Mouse (Mus musculus): ENCODE measurements around the gene Opalin. TPM values are rescaled to one million over a fixed set of nuclear protein-coding genes. Genes with fewer than 3 reads are reported as not detected.

Gene Opalin
- polyA plus RNA-seq, 1 experiment from 2014 or later: not detected

- H3K27me3 ChIP-seq (replicated peaks): no peaks in the 10 kb centered on the region
- no peaks in the 10 kb centered on the region for H3K9me3 ChIP-seq
- no peak for ATAC-seq (ENCODE audit: insufficient read depth, low FRiP score, low read depth)
- no peaks in the 10 kb centered on the region for H3K4me1 ChIP-seq
- H3K9ac ChIP-seq: no peak overlapping the region
- no peak overlapping the region for H3K4me2 ChIP-seq
- no peak overlapping the region for H3K27ac ChIP-seq
- no peak overlapping the region for H3K4me3 ChIP-seq (replicated peaks)
- no peaks in the 10 kb centered on the region for H3K36me3 ChIP-seq
- WGBS: 57% methylated on average over 4 of the region's 4 CpGs
Observed at GRCm38 (mm10) chr19:41054702-41055101, 22.2 kb downstream of the Opalin start.

GRCm38 (mm10) chr19:41053530-41053929, 23.4 kb downstream of the Opalin start:
- no peak for ATAC-seq (ENCODE audit: insufficient read depth, low FRiP score, low read depth)
- Histone ChIP-seq H3K27ac (no peak overlapping the region), H3K4me3 (replicated peaks) (no peak overlapping the region), H3K9me3 (no peaks in the 10 kb centered on the region), H3K9ac (no peak overlapping the region), H3K36me3 (no peaks in the 10 kb centered on the region), H3K4me2 (no peak overlapping the region), H3K4me1 (no peaks in the 10 kb centered on the region), H3K27me3 (replicated peaks) (no peaks in the 10 kb centered on the region)
- WGBS: 32% methylated on average over 10 of the region's 10 CpGs

GRCm38 (mm10) chr19:41052247-41052646, 24.7 kb downstream of the Opalin start:
- Histone ChIP-seq H3K27me3 (replicated peaks) (no peaks in the 10 kb centered on the region), H3K36me3 (no peaks in the 10 kb centered on the region), H3K4me3 (replicated peaks) (no peak overlapping the region), H3K27ac (no peak overlapping the region), H3K4me1 (no peaks in the 10 kb centered on the region), H3K9ac (no peak overlapping the region), H3K9me3 (no peaks in the 10 kb centered on the region), H3K4me2 (no peak overlapping the region)
- ATAC-seq (ENCODE audit: insufficient read depth, low FRiP score, low read depth): peak; percentile 73
- WGBS: 45% methylated on average over 5 of the region's 5 CpGs

GRCm38 (mm10) chr19:41051714-41052113, 25.2 kb downstream of the Opalin start:
- H3K9ac ChIP-seq: no peak overlapping the region
- H3K27ac ChIP-seq: no peak overlapping the region
- H3K4me2 ChIP-seq: no peak overlapping the region
- no peaks in the 10 kb centered on the region for H3K27me3 ChIP-seq (replicated peaks)
- no peaks in the 10 kb centered on the region for H3K9me3 ChIP-seq
- ATAC-seq (ENCODE audit: insufficient read depth, low FRiP score, low read depth): no peak
- H3K4me3 ChIP-seq (replicated peaks): no peak overlapping the region
- WGBS: 50% methylated on average over 1 of the region's 1 CpGs
- H3K36me3 ChIP-seq: no peaks in the 10 kb centered on the region
- H3K4me1 ChIP-seq: no peaks in the 10 kb centered on the region

GRCm38 (mm10) chr19:41048187-41048559, 28.7 kb downstream of the Opalin start:
- Histone ChIP-seq H3K4me2 (no peak overlapping the region), H3K4me3 (replicated peaks) (no peak overlapping the region), H3K4me1 (no peaks in the 10 kb centered on the region), H3K36me3 (no peaks in the 10 kb centered on the region), H3K9me3 (no peaks in the 10 kb centered on the region), H3K27me3 (replicated peaks) (no peaks in the 10 kb centered on the region), H3K27ac (no peak overlapping the region), H3K9ac (no peak overlapping the region)
- ATAC-seq (ENCODE audit: insufficient read depth, low FRiP score, low read depth): no peak
- WGBS: 63% methylated on average over 3 of the region's 3 CpGs

- no peaks in the 10 kb centered on the region for H3K4me1 ChIP-seq
- 85% methylated on average over 9 of the region's 9 CpGs for WGBS
- no peak overlapping the region for H3K27ac ChIP-seq
- H3K9me3 ChIP-seq: no peaks in the 10 kb centered on the region
- no peak overlapping the region for H3K9ac ChIP-seq
- H3K4me3 ChIP-seq (replicated peaks): no peak overlapping the region
- no peaks in the 10 kb centered on the region for H3K36me3 ChIP-seq
- H3K4me2 ChIP-seq: no peak overlapping the region
- no peaks in the 10 kb centered on the region for H3K27me3 ChIP-seq (replicated peaks)
- ATAC-seq (ENCODE audit: insufficient read depth, low FRiP score, low read depth): no peak
Observed at GRCm38 (mm10) chr19:41047437-41048186, 29.3 kb downstream of the Opalin start.

GRCm38 (mm10) chr19:41045091-41045770, 31.7 kb downstream of the Opalin start:
- H3K4me2 ChIP-seq: no peak overlapping the region
- 34% methylated on average over 10 of the region's 10 CpGs for whole genome bisulfite sequencing
- no peaks in the 10 kb centered on the region for H3K9me3 ChIP-seq
- H3K4me3 ChIP-seq (replicated peaks): no peak overlapping the region
- no peak overlapping the region for H3K9ac ChIP-seq
- no peaks in the 10 kb centered on the region for H3K36me3 ChIP-seq
- no peaks in the 10 kb centered on the region for H3K27me3 ChIP-seq (replicated peaks)
- ATAC-seq (ENCODE audit: insufficient read depth, low FRiP score, low read depth): no peak
- no peak overlapping the region for H3K27ac ChIP-seq
- H3K4me1 ChIP-seq: no peaks in the 10 kb centered on the region

GRCm38 (mm10) chr19:41039110-41039509, 37.8 kb downstream of the Opalin start:
- no peaks in the 10 kb centered on the region for H3K9me3 ChIP-seq
- WGBS: 64% methylated on average over 7 of the region's 7 CpGs
- no peak for ATAC-seq (ENCODE audit: insufficient read depth, low FRiP score, low read depth)

GRCm38 (mm10) chr19:41035809-41036551, 40.9 kb downstream of the Opalin start:
- no peak overlapping the region for H3K4me2 ChIP-seq
- H3K27me3 ChIP-seq (replicated peaks): no peaks in the 10 kb centered on the region
- no peak for ATAC-seq (ENCODE audit: insufficient read depth, low FRiP score, low read depth)
- 66% methylated on average over 4 of the region's 4 CpGs for WGBS
- no peak overlapping the region for H3K27ac ChIP-seq
- H3K4me1 ChIP-seq: no peaks in the 10 kb centered on the region
- no peak overlapping the region for H3K9ac ChIP-seq
- H3K36me3 ChIP-seq: no peaks in the 10 kb centered on the region
- no peaks in the 10 kb centered on the region for H3K9me3 ChIP-seq
- H3K4me3 ChIP-seq (replicated peaks): no peak overlapping the region

More at GRCm38 (mm10) chr19:41039110-41039509, 37.8 kb downstream of the Opalin start:
- H3K27me3 ChIP-seq (replicated peaks): no peaks in the 10 kb centered on the region
- H3K4me2 ChIP-seq: no peak overlapping the region
- H3K4me1 ChIP-seq: no peaks in the 10 kb centered on the region
- no peak overlapping the region for H3K27ac ChIP-seq
- H3K4me3 ChIP-seq (replicated peaks): no peak overlapping the region
- no peak overlapping the region for H3K9ac ChIP-seq
- H3K36me3 ChIP-seq: no peaks in the 10 kb centered on the region

- no peak overlapping the region for H3K27ac ChIP-seq
- H3K36me3 ChIP-seq: no peaks in the 10 kb centered on the region
- no peaks in the 10 kb centered on the region for H3K9me3 ChIP-seq
- no peaks in the 10 kb centered on the region for H3K4me1 ChIP-seq
- no peaks in the 10 kb centered on the region for H3K27me3 ChIP-seq (replicated peaks)
- no peak overlapping the region for H3K9ac ChIP-seq
- 78% methylated on average over 6 of the region's 6 CpGs for WGBS
- no peak overlapping the region for H3K4me3 ChIP-seq (replicated peaks)
- no peak for ATAC-seq (ENCODE audit: insufficient read depth, low FRiP score, low read depth)
- H3K4me2 ChIP-seq: no peak overlapping the region
Observed at GRCm38 (mm10) chr19:41031869-41032268, 45.0 kb downstream of the Opalin start.

- WGBS: 52% methylated on average over 11 of the region's 11 CpGs
- no peaks in the 10 kb centered on the region for H3K9me3 ChIP-seq
- no peak overlapping the region for H3K4me3 ChIP-seq (replicated peaks)
- no peak overlapping the region for H3K9ac ChIP-seq
- H3K4me2 ChIP-seq: no peak overlapping the region
- no peaks in the 10 kb centered on the region for H3K4me1 ChIP-seq
- H3K27ac ChIP-seq: no peak overlapping the region
- H3K36me3 ChIP-seq: no peaks in the 10 kb centered on the region
- ATAC-seq (ENCODE audit: insufficient read depth, low FRiP score, low read depth): no peak
- H3K27me3 ChIP-seq (replicated peaks): no peaks in the 10 kb centered on the region
Observed at GRCm38 (mm10) chr19:41031009-41031408, 45.9 kb downstream of the Opalin start.

GRCm38 (mm10) chr19:41030161-41030560, 46.8 kb downstream of the Opalin start:
- Histone ChIP-seq H3K4me2 (no peak overlapping the region), H3K36me3 (no peaks in the 10 kb centered on the region), H3K9me3 (no peaks in the 10 kb centered on the region), H3K4me3 (replicated peaks) (no peak overlapping the region), H3K27me3 (replicated peaks) (no peaks in the 10 kb centered on the region), H3K9ac (no peak overlapping the region), H3K4me1 (no peaks in the 10 kb centered on the region), H3K27ac (no peak overlapping the region)
- WGBS: 70% methylated on average over 6 of the region's 6 CpGs
- ATAC-seq (ENCODE audit: insufficient read depth, low FRiP score, low read depth): no peak
